Mouse (Mus musculus) hindbrain, embryonic 15.5 days (tissue): ENCODE measurements around the gene Gpx8. TPM values are rescaled to one million over a fixed set of nuclear protein-coding genes. Genes with fewer than 3 reads are reported as not detected.

ENCODE experiments used
- ATAC-seq: fragments of 200-750 bp; cut with Nextera tagmentation; 2 replicates; pipeline ENCODE4 v1.8.0; 2017; ENCODE audit warnings: low read depth, moderate number of reproducible peaks, moderate TSS enrichment; ENCODE audit not compliant: low FRiP score
- H3K27ac ChIP-seq: fragments of 300-500 bp; sonication (generic); replicated peaks from 2 replicates; pipeline ENCODE4 v1.5.1; 2015; ENCODE audit warnings: mild to moderate bottlenecking, inconsistent platforms
- H3K27me3 ChIP-seq: fragments of 300-500 bp; sonication (generic); 2 replicates; pipeline ENCODE4 v1.6.1; 2015; ENCODE audit warnings: control low read depth, inconsistent platforms
- H3K36me3 ChIP-seq: fragments of 300-500 bp; sonication (generic); 2 replicates; pipeline ENCODE4 v1.6.1; 2015; ENCODE audit warnings: control low read depth, inconsistent platforms
- H3K4me1 ChIP-seq: fragments of 300-500 bp; sonication (generic); replicated peaks from 2 replicates; pipeline ENCODE4 v1.6.1; 2015; ENCODE audit warnings: control low read depth, inconsistent platforms
- H3K4me2 ChIP-seq: fragments of 300-500 bp; sonication (generic); 2 replicates; pipeline ENCODE4 v1.6.1; 2015; ENCODE audit warnings: moderate library complexity, mild to moderate bottlenecking, inconsistent platforms
- H3K4me3 ChIP-seq: fragments of 300-500 bp; sonication (generic); 2 replicates; pipeline ENCODE4 v1.5.1; 2015; ENCODE audit warnings: mild to moderate bottlenecking, inconsistent platforms
- H3K9ac ChIP-seq: fragments of 300-500 bp; sonication (generic); 2 replicates; pipeline ENCODE4 v1.6.1; 2015; ENCODE audit warnings: inconsistent platforms
- H3K9me3 ChIP-seq: fragments of 300-500 bp; sonication (generic); 2 replicates; pipeline ENCODE4 v1.6.1; 2016; ENCODE audit warnings: control low read depth, inconsistent platforms
- WGBS: fragments of 180-500 bp; shearing (Covaris S2); methylation state at CpG from one replicate; pipeline ENCODE4 v1.1.7; 2015; 5-methylcytosine and 5-hydroxymethylcytosine counted together
- polyA plus RNA-seq: library from polyadenylated mRNA; unstranded; fragments of >200 nt; fragmentation: Nextera tagmentation; extraction: Ambion mirVana; gene quantifications from 2 replicates; pipeline ENCODE4 v1.2.1, GENCODE M21; 2015

Gpx8 gene
- 59.0 and 62.9 TPM in 2 replicates for polyA plus RNA-seq

GRCm38 (mm10) chr13:113046211-113046883, at the start of gene Gpx8:
Gpx8 (minus strand) TSS chr13:113046410.
- Histone ChIP-seq H3K9me3 (no peaks in the 10 kb centered on the region), H3K9ac (peak within 1 kb of the TSS; percentile 35), H3K4me3 (peak within 1 kb of the TSS; percentile 48), H3K4me1 (peaks cover 3% of the 10 kb centered on the region; the same call in 1 of the 2 replicates), H3K27me3 (no peaks in the 10 kb centered on the region), H3K36me3 (no peaks in the 10 kb centered on the region), H3K4me2 (peak within 1 kb of the TSS; percentile 81), H3K27ac (0 out of 2 replicates have a peak within 1 kb of the TSS, but pooled peaks have one; percentile 34)
- peak; percentile 87 for ATAC-seq
- WGBS: 5% methylated on average over 21 of the region's 21 CpGs

- Histone ChIP-seq H3K27ac (no peak overlapping the region), H3K9me3 (no peaks in the 10 kb centered on the region), H3K4me3 (no peak overlapping the region), H3K4me1 (0 out of 2 replicates have a peak, but pooled peaks cover 3% of the 10 kb centered on the region), H3K4me2 (no peak overlapping the region), H3K27me3 (no peaks in the 10 kb centered on the region), H3K36me3 (no peaks in the 10 kb centered on the region), H3K9ac (no peak overlapping the region)
- 92% methylated on average over 1 of the region's 1 CpGs for WGBS
- ATAC-seq: no peak
Observed at GRCm38 (mm10) chr13:113094618-113095017, 48.4 kb upstream of the Gpx8 start.

- no peak for ATAC-seq
Observed at GRCm38 (mm10) chr13:113090489-113090888, 44.3 kb upstream of the Gpx8 start.

GRCm38 (mm10) chr13:113087226-113088017, 41.2 kb upstream of the Gpx8 start:
- H3K4me3 ChIP-seq: no peak overlapping the region

More at GRCm38 (mm10) chr13:113090489-113090888, 44.3 kb upstream of the Gpx8 start:
- H3K27ac ChIP-seq: no peak overlapping the region
- H3K36me3 ChIP-seq: no peaks in the 10 kb centered on the region
- H3K4me1 ChIP-seq: no peaks in the 10 kb centered on the region
- H3K4me3 ChIP-seq: no peak overlapping the region
- H3K27me3 ChIP-seq: no peaks in the 10 kb centered on the region
- no peaks in the 10 kb centered on the region for H3K9me3 ChIP-seq
- no peak overlapping the region for H3K9ac ChIP-seq
- 83% methylated on average over 8 of the region's 8 CpGs for WGBS
- H3K4me2 ChIP-seq: no peak overlapping the region

GRCm38 (mm10) chr13:113084732-113085131, 38.5 kb upstream of the Gpx8 start:
- Histone ChIP-seq H3K36me3 (no peaks in the 10 kb centered on the region), H3K9me3 (no peaks in the 10 kb centered on the region), H3K4me1 (no peaks in the 10 kb centered on the region), H3K27ac (no peak overlapping the region), H3K9ac (no peak overlapping the region), H3K4me2 (no peak overlapping the region), H3K27me3 (no peaks in the 10 kb centered on the region), H3K4me3 (no peak overlapping the region)
- no peak for ATAC-seq
- 82% methylated on average over 5 of the region's 5 CpGs for WGBS

More at GRCm38 (mm10) chr13:113087226-113088017, 41.2 kb upstream of the Gpx8 start:
- H3K9me3 ChIP-seq: no peaks in the 10 kb centered on the region
- no peaks in the 10 kb centered on the region for H3K36me3 ChIP-seq
- no peak overlapping the region for H3K27ac ChIP-seq
- WGBS: 88% methylated on average over 13 of the region's 13 CpGs
- no peaks in the 10 kb centered on the region for H3K4me1 ChIP-seq
- H3K27me3 ChIP-seq: no peaks in the 10 kb centered on the region
- no peak overlapping the region for H3K4me2 ChIP-seq
- no peak overlapping the region for H3K9ac ChIP-seq
- no peak for ATAC-seq

GRCm38 (mm10) chr13:113082101-113082500, 35.9 kb upstream of the Gpx8 start:
- Histone ChIP-seq H3K27ac (no peak overlapping the region), H3K4me3 (no peak overlapping the region), H3K27me3 (no peaks in the 10 kb centered on the region), H3K9me3 (no peaks in the 10 kb centered on the region), H3K4me2 (no peak overlapping the region), H3K36me3 (no peaks in the 10 kb centered on the region), H3K9ac (no peak overlapping the region), H3K4me1 (no peaks in the 10 kb centered on the region)
- WGBS: 32% methylated on average over 1 of the region's 1 CpGs
- no peak for ATAC-seq

- no peak for ATAC-seq
- 43% methylated on average over 9 of the region's 9 CpGs for WGBS
- H3K9me3 ChIP-seq: no peaks in the 10 kb centered on the region
- H3K9ac ChIP-seq: no peak overlapping the region
- H3K36me3 ChIP-seq: no peaks in the 10 kb centered on the region
- H3K4me3 ChIP-seq: no peak overlapping the region
- no peaks in the 10 kb centered on the region for H3K4me1 ChIP-seq
- no peaks in the 10 kb centered on the region for H3K27me3 ChIP-seq
- H3K27ac ChIP-seq: no peak overlapping the region
- no peak overlapping the region for H3K4me2 ChIP-seq
Observed at GRCm38 (mm10) chr13:113079021-113079420, 32.8 kb upstream of the Gpx8 start.

GRCm38 (mm10) chr13:113064542-113064941, 18.3 kb upstream of the Gpx8 start:
- 93% methylated on average over 9 of the region's 9 CpGs for WGBS
- no peak overlapping the region for H3K27ac ChIP-seq
- H3K9ac ChIP-seq: no peak overlapping the region
- ATAC-seq: no peak
- H3K9me3 ChIP-seq: no peaks in the 10 kb centered on the region
- no peak overlapping the region for H3K4me3 ChIP-seq
- H3K4me2 ChIP-seq: no peak overlapping the region
- H3K4me1 ChIP-seq: no peaks in the 10 kb centered on the region
- H3K36me3 ChIP-seq: no peaks in the 10 kb centered on the region
- no peaks in the 10 kb centered on the region for H3K27me3 ChIP-seq

- no peak for ATAC-seq
- H3K4me3 ChIP-seq: no peak overlapping the region
- H3K9me3 ChIP-seq: no peaks in the 10 kb centered on the region
- no peaks in the 10 kb centered on the region for H3K27me3 ChIP-seq
- H3K27ac ChIP-seq: no peak overlapping the region
- H3K4me2 ChIP-seq: no peak overlapping the region
- no peaks in the 10 kb centered on the region for H3K4me1 ChIP-seq
- no peaks in the 10 kb centered on the region for H3K36me3 ChIP-seq
- no peak overlapping the region for H3K9ac ChIP-seq
- 90% methylated on average over 6 of the region's 6 CpGs for WGBS
Observed at GRCm38 (mm10) chr13:113061746-113062145, 15.5 kb upstream of the Gpx8 start.

- H3K27ac ChIP-seq: no peak overlapping the region
- ATAC-seq: 0 out of 2 replicates have a peak, but pooled peaks have one; percentile 15
- H3K9me3 ChIP-seq: no peaks in the 10 kb centered on the region
- no peak overlapping the region for H3K4me2 ChIP-seq
- H3K27me3 ChIP-seq: no peaks in the 10 kb centered on the region
- H3K4me3 ChIP-seq: no peak overlapping the region
- H3K9ac ChIP-seq: no peak overlapping the region
- WGBS: 47% methylated on average over 8 of the region's 8 CpGs
- H3K36me3 ChIP-seq: no peaks in the 10 kb centered on the region
- no peaks in the 10 kb centered on the region for H3K4me1 ChIP-seq
Observed at GRCm38 (mm10) chr13:113055826-113056225, 9.6 kb upstream of the Gpx8 start.

- H3K27me3 ChIP-seq: no peaks in the 10 kb centered on the region
- no peaks in the 10 kb centered on the region for H3K36me3 ChIP-seq
- H3K9me3 ChIP-seq: no peaks in the 10 kb centered on the region
- H3K9ac ChIP-seq: no peak overlapping the region
- H3K27ac ChIP-seq: no peak overlapping the region
- no peak overlapping the region for H3K4me3 ChIP-seq
- no peak for ATAC-seq
- no peak overlapping the region for H3K4me2 ChIP-seq
- 96% methylated on average over 8 of the region's 8 CpGs for WGBS
- H3K4me1 ChIP-seq: no peaks in the 10 kb centered on the region
Observed at GRCm38 (mm10) chr13:113054230-113054629, 8.0 kb upstream of the Gpx8 start.

- Histone ChIP-seq H3K27ac (no peak overlapping the region), H3K9ac (no peak overlapping the region), H3K4me1 (peaks cover 3% of the 10 kb centered on the region; the same call in 1 of the 2 replicates), H3K4me3 (no peak overlapping the region), H3K27me3 (no peaks in the 10 kb centered on the region), H3K36me3 (no peaks in the 10 kb centered on the region), H3K4me2 (no peak overlapping the region), H3K9me3 (no peaks in the 10 kb centered on the region)
- WGBS: 76% methylated on average over 3 of the region's 3 CpGs
- no peak for ATAC-seq
Observed at GRCm38 (mm10) chr13:113047647-113048046, 1.4 kb upstream of the Gpx8 start.
